Mouse (Mus musculus) cerebellum, postnatal 36 days (tissue): ENCODE results near the gene Trim46.

ENCODE experiments used
- DNase-seq, 2 experiments: peaks; one replicate each; pipeline ENCODE4 v3.0.0; 2021 to 2022; ENCODE audit warnings: mixed read lengths in 2 of 2

Trim46 gene

GRCm38 (mm10) chr3:89270891-89271290 is 24.8 kb upstream of the Trim46 start:
- peak; percentile 58 to 66 for DNase-seq

GRCm38 (mm10) chr3:89270051-89270755 is 24.1 kb upstream of the Trim46 start, which contains the start of gene Slc50a1:
Slc50a1 (minus strand) TSS chr3:89270570.
- peak; percentile 83 to 88 for DNase-seq

- DNase-seq: no peak
Measured at GRCm38 (mm10) chr3:89268916-89269315, 22.8 kb upstream of the Trim46 start.

GRCm38 (mm10) chr3:89266439-89266893 is 20.4 kb upstream of the Trim46 start:
- DNase-seq: peak; percentile 75 to 79

DNA sequence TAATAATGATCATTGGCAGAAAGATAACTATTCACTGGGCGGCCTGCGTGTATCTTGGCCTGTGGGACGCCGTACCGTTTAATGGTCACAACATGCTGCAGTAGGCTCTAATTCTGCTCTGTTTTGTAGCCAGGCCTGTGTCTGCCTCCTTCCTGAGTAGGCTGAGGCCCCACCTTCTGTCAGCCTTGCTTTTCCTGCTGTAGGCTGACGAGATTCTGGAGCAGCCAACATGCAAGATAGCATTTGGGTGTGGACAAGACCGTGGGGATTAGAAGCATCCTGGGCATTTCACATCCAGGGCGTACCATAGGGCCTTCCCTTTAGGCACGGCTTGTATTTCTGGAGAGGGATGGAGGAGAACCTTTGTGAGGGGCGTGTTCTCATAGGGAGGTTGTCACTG is 16.3 kb upstream of the Trim46 start:
- DNase-seq: no peak

- DNase-seq: no peak
Measured at GRCm38 (mm10) chr3:89260211-89260610, 14.1 kb upstream of the Trim46 start.

DNA sequence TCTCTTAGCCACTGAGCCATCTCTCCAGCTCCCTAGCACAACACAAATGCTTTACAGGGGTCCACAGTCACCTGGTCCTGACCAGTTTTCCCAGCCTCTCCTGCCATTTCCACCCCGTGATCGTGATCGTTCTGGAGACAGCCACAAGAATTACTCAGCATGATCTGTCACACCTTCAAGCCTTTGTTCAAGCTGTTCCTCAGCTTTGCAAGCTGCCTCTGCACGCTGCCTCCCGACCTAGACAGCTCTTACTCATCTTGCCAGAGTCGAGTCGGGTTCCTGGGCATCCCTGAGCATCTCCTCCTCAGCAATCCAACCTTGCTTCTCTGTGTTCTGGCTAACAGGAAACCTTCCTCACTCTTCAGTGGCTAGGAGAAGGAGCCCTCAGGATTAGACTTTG is 13.0 kb upstream of the Trim46 start, which contains the start of gene Dpm3:
Gene Dpm3, plus strand, starts transcription at position 283 of the 400 bp plus-strand sequence.
- no peak for DNase-seq

- DNase-seq: no peak
Measured at GRCm38 (mm10) chr3:89256177-89256576, 10.1 kb upstream of the Trim46 start.

DNA sequence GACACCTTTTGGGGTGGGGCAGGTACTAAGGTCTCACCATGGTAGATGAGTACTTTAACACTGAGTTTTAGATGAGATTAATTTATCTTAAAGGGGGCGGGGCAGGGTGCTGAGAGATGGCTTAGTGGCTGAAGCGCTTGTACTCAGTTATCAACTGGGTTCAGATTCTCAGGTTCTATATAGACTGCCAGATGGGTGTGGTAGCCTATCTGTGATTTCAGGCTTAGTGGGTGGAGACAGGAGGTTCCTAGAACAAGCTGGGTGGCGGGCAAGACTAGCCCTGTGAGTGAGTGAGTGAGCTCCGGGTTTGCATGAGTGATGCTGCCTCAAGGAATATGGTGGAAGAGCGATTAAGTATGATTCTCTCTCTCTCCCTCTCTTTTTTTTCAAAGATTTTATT is 8.9 kb upstream of the Trim46 start:
- DNase-seq: no peak

DNA sequence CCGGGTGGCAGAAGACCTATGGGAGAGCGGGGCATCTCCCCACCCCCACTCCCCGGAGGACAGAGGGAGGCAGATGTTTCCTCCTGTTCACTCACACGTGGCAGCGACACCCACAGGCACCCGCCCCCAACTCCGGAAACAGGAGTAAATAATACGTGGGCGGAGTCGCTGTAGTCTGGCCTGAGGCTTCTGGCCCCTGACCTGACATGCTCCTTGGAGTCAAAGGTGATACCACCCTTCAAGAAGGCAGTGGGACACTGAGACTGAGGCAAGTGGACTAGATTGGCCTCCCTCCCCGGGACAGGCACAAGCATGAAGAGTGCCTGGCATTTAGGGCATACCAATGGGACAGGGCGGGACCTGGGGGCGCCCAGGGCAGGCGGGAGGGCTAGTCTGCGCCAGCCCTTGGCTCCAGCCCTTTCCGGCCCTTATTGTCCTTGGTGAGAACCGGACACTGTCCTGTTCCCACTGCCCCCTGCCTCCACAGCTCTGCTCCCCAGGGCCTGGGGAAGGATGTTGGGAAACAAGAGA is 5.3 kb upstream of the Trim46 start:
- DNase-seq: no peak

DNA sequence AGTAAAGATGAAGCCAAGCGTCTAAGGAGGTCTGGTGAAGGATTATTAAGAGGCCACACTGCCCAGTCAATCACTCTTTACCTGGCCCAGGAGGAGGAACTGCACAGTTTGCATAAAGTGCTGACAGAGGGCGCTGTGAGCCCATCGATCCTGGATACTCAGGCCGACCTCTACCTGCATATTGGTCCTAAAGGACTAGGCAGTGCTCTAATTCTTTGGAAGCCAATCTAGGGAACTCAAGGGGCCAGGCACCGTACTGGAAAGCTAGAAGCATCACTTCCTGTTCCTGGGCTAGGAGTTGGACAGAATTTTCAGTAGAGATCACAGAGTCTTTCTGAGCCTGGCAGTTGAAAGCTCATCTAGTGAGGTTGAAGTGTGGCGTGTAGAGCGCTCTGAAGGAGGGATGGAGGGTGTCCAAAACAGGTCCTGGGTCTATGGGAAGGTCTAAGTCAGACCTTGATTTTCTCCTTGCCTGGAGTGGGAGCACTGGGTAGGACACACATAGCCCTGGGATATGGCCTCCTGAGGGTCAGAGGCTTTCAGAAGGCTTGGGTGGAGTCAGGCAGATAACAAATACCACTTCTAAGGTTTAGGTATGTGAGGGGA is 4.4 kb upstream of the Trim46 start:
- DNase-seq: peak; percentile 76 to 77

- DNase-seq: no peak
Measured at GRCm38 (mm10) chr3:89247466-89247865, 1.4 kb upstream of the Trim46 start.

DNA sequence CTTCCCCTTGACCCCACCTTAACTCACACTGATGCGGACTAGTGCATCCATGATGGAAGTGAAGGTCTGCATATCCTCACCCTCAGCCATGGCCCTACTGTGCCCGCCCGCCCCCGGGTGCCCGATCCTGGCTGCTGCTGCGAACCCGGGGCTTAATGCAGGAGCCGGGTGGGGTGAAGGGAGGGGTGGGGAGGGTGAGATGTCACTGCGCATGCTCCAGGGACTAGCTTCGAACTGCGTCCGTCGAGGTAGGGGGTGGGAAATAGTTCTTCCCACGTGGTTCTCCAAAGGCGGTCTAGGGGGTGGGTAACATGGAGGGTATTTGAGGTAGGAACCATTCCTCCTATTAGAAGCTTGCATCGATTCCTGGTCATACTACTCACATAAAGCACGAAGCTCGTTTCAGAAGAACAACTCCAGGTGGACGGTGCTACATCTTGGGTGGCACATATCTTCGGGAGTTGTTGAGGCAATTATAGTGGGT is 379 bp downstream of the Trim46 start, which contains the start of gene Krtcap2:
Gene Krtcap2, plus strand, starts transcription at position 279 of the 484 bp plus-strand sequence.
- DNase-seq: peak; percentile 72 to 76

- peak; percentile 77 to 80 for DNase-seq
Measured at GRCm38 (mm10) chr3:89244982-89245687, 974 bp downstream of the Trim46 start.

DNA sequence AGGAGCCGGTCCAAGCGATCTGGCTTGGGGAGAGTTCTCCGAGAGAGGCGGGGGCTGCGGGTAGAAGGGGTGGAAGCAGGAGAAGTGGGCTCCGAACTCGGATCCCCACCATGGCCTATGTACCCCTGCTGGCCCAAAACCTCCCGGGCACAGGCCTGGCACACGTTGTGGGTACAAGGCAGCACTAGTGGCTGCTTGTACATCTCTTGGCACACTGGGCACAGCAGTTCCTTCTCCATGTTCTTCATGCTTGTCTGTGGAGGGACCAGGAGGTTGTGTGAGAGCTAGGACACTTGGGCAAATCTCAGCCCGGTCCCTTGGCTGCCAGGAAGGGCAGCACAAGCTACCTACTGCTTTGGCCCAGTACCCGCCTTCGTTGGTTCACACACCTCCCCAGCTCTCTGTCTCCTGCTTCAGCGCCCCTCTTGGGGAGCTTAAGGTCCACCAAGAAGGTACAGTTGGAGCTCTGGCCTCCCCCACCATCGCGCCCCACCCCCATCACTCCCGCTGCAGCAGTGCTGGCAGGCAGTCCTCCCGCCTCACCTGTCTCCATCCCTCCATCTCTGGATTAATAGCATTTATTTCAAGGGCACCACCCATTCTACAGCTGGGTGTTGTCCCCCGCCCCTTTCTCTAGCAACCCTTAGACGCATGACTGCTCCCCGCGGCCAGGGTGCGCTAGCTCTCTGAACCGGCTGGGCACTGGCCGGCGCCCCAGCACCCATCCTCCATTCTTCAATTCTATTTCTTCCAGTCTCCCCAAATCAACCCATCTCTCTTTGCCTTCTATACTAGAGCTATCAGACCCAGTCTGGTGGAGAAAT is 1.7 kb downstream of the Trim46 start:
- peak; percentile 48 to 56 for DNase-seq

- DNase-seq: no peak
Measured at GRCm38 (mm10) chr3:89243609-89244008, 2.5 kb downstream of the Trim46 start.

GRCm38 (mm10) chr3:89242331-89242895 is 3.7 kb downstream of the Trim46 start:
- peak; percentile 75 to 84 for DNase-seq

DNA sequence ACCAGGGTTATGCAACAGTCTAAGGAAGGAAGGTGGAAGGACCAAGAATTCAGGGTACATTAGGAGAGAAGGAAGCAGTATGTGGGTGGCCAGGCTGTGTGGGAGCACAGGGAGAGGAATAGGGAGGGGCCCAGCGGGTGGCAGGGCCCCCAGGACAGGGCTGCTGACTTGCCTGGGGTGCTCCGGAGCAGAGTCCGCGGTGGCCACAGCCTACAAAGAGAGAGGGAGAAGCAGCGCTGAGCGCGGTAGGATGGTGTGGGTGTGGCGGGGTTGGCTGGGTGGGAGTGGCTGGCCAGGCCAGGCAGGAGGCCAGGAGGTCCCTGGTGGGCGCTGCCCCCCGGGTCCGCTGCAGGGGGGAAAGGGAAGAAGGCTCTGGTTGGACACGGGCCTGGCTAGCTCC is 7.6 kb downstream of the Trim46 start:
- DNase-seq: no peak

- DNase-seq: no peak
Measured at GRCm38 (mm10) chr3:89237682-89238081, 8.4 kb downstream of the Trim46 start.

DNA sequence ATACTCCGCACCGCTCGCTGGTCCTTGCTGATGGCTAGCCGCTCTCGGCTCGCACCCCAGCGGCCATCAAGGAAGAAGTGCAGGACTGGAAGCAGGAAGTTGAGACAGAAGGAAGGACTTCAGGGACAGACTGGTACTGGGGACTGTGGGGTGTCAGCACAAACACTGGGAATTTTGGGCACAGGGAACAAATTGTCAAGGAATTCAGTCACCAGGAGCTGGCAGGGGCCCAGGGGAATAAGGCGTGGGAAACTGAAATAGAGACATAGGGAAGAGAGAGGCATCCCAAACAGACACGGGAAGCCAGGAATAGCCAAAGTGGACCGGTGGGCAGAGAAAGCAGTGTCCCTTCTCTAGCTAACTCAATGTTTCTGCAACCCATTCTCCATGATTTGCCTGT is 9.6 kb downstream of the Trim46 start:
- DNase-seq: no peak

GRCm38 (mm10) chr3:89233562-89234110 is 12.5 kb downstream of the Trim46 start:
- DNase-seq: no peak

DNA sequence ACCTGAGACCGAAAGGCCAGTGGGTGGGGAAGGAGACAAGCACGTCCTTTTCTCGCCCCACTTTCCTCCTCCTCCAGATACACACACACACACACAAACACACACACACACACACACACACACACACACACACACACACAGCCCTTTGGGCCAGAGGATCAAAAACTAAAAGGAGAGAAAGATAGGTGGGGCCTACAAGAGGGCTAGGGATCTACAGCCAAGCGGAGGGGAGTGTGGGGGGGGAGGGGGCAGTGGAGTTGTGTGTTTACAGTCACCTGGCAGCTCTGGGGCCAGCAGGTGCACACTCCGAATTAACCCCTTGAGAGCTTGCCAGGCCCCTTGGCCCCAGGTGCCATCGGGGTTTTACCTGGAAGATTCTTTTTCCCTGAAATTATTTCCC is 13.5 kb downstream of the Trim46 start:
- DNase-seq: no peak
